Mouse (Mus musculus): ENCODE results near the gene Sh3bgrl3.

- 0 out of 2 replicates have a peak, but pooled peaks have one; percentile 25 for TF ChIP-seq MEF2A (IDR thresholded peaks at IDR 0.05; ENCODE audit: borderline replicate concordance, low read depth, low read length)
- no peak for TF ChIP-seq ZKSCAN1 (IDR thresholded peaks at IDR 0.05; ENCODE audit: borderline replicate concordance, low read depth, low read length)
- TF ChIP-seq CTCF (conservative IDR thresholded peaks at IDR 0.05 in 1 of 2, IDR thresholded peaks at IDR 0.05 in 1 of 2; ENCODE audit: low read depth in 2 of 2, low read length in 2 of 2), result no peak
- peak; percentile 76 for TF ChIP-seq POLR2A (IDR thresholded peaks at IDR 0.05; ENCODE audit: low read depth, low read length)
- TF ChIP-seq NELFE (IDR thresholded peaks at IDR 0.05; ENCODE audit: low read depth, low read length), result peak; percentile 67
- peak; percentile 74 for TF ChIP-seq TCF12 (IDR thresholded peaks at IDR 0.05; ENCODE audit: low read depth, low read length)
- no peak for TF ChIP-seq MAFK (IDR thresholded peaks at IDR 0.05; ENCODE audit: insufficient replicate concordance, low read length)
- TF ChIP-seq ZNF384 (IDR thresholded peaks at IDR 0.05; ENCODE audit: low read depth, low read length), result no peak
- TF ChIP-seq EP300 (IDR thresholded peaks at IDR 0.05; ENCODE audit: low read length), result peak; percentile 42; the same call in 1 of the 2 replicates
These were observed 28.3 kb downstream of the Sh3bgrl3 start for GRCm38 (mm10) chr4:134100245-134100644.

All from CH12.LX (cell line).